Mouse (Mus musculus): ENCODE measurements at regions not wholly inside any gene's neighbourhood (a gene's known extent, or its start where the extent isn't known, plus 50 kb on each side); places are given as distances from the start of the nearest gene placed in this dataset.
"Not testable (repeated sequence)": the region's sequence is repeated elsewhere in the genome, so short reads cannot be mapped to it uniquely, and the experiment has no call there.

DNA sequence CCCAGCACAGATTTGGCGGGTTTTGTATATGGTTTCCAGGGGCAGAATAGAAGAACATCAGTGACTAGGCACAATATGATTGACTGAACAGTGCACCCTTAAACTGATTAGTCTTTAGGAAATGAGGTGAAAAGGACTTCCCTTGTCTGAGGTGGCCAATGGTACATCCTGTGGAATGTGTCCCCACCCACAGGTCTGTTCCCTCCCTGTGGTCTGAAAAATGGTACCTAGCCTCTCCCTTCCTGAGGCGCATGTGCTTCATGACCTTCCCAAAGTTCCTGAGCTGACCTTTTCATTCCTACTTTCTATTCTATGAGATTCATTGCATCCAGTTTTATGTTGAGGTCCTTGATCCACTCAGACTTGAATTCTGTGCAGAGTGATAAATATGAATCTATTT, 76.0 kb downstream of the Zfp97 start:
- not testable (repeated sequence) for H3K4me3 ChIP-seq (ENCODE audit: low read depth, low read length); H3K36me3 ChIP-seq (ENCODE audit: control insufficient read depth, insufficient read depth, low read length); H3K27me3 ChIP-seq (ENCODE audit: control insufficient read depth, insufficient read depth, low read length); H3K27ac ChIP-seq (ENCODE audit: insufficient read depth, low read depth, low read length); H3K4me1 ChIP-seq (ENCODE audit: control insufficient read depth, insufficient read depth, insufficient read length, low read length)
- 90% methylated on average over 2 of the region's 2 CpGs for WGBS

DNA sequence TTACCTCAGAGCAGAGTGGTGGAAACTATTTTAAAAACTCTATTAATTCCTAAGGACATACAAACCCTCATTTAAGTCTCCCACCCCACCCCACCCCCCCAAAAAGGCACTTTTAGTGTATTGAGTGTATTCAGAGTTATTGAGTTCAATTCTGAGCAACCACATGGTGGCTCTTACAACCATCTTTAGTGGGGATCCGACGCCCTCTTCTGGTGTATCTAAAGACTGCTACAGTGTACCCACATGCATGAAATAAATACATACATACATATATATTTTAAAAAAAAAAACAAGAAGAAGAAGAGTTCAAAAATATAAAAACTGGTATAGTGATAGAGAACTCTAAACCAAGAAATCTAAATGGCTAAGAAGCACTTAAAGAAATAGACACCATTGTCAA, 107.9 kb downstream of the Zfp97 start:
- Histone ChIP-seq H3K36me3 (ENCODE audit: control insufficient read depth, insufficient read depth, low read length) (no peaks in the 10 kb centered on the region), H3K27ac (ENCODE audit: insufficient read depth, low read depth, low read length) (no peak overlapping the region), H3K27me3 (ENCODE audit: control insufficient read depth, insufficient read depth, low read length) (no peaks in the 10 kb centered on the region), H3K4me3 (ENCODE audit: low read depth, low read length) (no peak overlapping the region), H3K4me1 (ENCODE audit: control insufficient read depth, insufficient read depth, insufficient read length, low read length) (no peaks in the 10 kb centered on the region)
- 37% methylated on average over 2 of the region's 2 CpGs for WGBS
- no peak for TF ChIP-seq CTCF (IDR thresholded peaks at IDR 0.05; ENCODE audit: extremely low read depth, insufficient read length, insufficient replicate concordance, low read depth, low read length)
- no peak for TF ChIP-seq POLR2A (IDR thresholded peaks at IDR 0.05; ENCODE audit: low read depth, low read length)

DNA sequence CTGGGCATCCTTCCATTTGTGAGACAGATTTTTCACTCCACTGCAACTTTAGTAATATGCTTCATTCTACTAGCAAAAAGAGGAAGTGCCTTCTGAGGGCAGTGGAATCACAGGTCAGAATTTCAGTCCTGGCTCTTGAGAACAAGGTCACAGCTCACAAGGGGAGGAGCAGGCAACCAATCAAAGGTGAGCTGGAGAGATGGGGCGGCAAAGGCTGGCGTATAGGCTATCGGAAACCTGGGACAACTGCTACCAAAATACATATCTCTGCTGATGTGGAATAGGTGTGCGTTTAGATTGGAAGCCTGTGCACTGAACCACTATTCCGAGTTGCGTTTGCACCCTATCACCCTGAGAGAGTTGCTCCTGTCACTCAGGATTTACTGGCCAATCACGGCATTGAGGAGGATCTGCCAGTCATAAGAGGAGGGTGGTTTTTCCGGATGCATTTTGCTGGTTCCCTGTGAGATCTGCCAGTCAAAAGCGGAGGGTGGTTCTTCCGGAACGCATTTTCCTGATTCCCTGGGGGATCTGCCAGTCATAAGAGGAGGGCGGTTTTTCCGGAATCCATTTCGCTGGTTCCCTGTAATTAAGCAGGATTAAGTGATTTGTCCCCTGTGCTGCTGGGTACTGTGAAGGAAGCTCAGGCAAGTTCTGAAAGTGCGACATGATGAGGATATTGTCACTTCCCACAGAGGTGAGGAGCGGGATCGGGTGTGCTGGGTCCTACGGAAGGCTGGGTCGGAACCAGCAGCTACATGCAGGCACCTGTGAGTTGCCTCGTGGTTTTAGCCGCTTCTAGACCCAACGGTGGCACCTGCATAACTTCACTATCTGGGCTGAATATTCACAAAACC, 113.3 kb downstream of the Zfp97 start:
- peak overlapping the region; percentile 72 for H3K4me3 ChIP-seq (ENCODE audit: low read depth, low read length)
- H3K27me3 ChIP-seq (ENCODE audit: control insufficient read depth, insufficient read depth, low read length); H3K36me3 ChIP-seq (ENCODE audit: control insufficient read depth, insufficient read depth, low read length); H3K4me1 ChIP-seq (ENCODE audit: control insufficient read depth, insufficient read depth, insufficient read length, low read length): not testable (repeated sequence)
- under 1% methylated on average over 22 of the region's 22 CpGs for WGBS
- peak overlapping the region; percentile 85 for H3K27ac ChIP-seq (ENCODE audit: insufficient read depth, low read depth, low read length)

DNA sequence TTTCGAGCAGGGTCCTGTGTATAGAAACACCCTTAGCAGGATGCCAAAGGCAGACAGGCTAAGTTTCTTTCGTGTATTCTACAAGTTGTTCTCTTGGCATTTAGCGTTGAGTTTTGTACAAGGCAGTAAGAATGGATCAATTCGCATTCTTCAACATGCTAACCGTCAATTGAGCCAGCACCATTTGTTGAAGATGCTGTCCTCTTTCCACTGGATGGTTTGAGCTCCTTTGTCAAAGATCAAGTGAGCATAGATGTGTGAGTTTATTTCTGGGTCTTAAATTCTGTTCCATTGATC, 113.9 kb downstream of the Zfp97 start:
- Histone ChIP-seq H3K27ac (ENCODE audit: insufficient read depth, low read depth, low read length) (peak overlapping the region; percentile 55; the same call in 1 of the 2 replicates), H3K4me3 (ENCODE audit: low read depth, low read length) (peak overlapping the region; percentile 72)
- H3K4me1 ChIP-seq (ENCODE audit: control insufficient read depth, insufficient read depth, insufficient read length, low read length); H3K36me3 ChIP-seq (ENCODE audit: control insufficient read depth, insufficient read depth, low read length); H3K27me3 ChIP-seq (ENCODE audit: control insufficient read depth, insufficient read depth, low read length): not testable (repeated sequence)
- 0% methylated on average over 5 of the region's 5 CpGs for WGBS
